Mouse (Mus musculus): Measurements from ENCODE around the gene Stag3. TPM values are rescaled to one million over a fixed set of nuclear protein-coding genes. Genes with fewer than 3 reads are reported as not detected.

Stag3 gene
- polyA plus RNA-seq (2011; ENCODE audit: insufficient read length, low read depth, missing spikeins): 3.0 and 6.0 TPM in 2 replicates

GRCm38 (mm10) chr5:138279585-138280424 is at the start of gene Stag3, which contains the start of the genes Gm43720 and Gpc2:
Gene Stag3 (plus strand): TSS chr5:138280240.
Gene Gm43720 (minus strand): TSS chr5:138279958.
Gene Gpc2 (minus strand): TSS chr5:138280005.
- no peaks in the 10 kb centered on the region; the same call in 1 of the 2 replicates for H3K4me1 ChIP-seq (ENCODE audit: control insufficient read depth, insufficient read depth, low read length)
- no peak within 1 kb of the TSS for H3K27ac ChIP-seq (ENCODE audit: insufficient read depth, low read length)
- H3K4me3 ChIP-seq (ENCODE audit: insufficient read depth, low read length): peak within 1 kb of the TSS; percentile 70
- TF ChIP-seq CTCF (IDR thresholded peaks at IDR 0.05; ENCODE audit: borderline replicate concordance, insufficient read depth, low read length): no peak
- peak; percentile 81 for TF ChIP-seq POLR2A (IDR thresholded peaks at IDR 0.05; ENCODE audit: low read depth, low read length)

- H3K27ac ChIP-seq (ENCODE audit: insufficient read depth, low read length): no peak overlapping the region
- TF ChIP-seq POLR2A (IDR thresholded peaks at IDR 0.05; ENCODE audit: low read depth, low read length) (no peak), CTCF (IDR thresholded peaks at IDR 0.05; ENCODE audit: borderline replicate concordance, insufficient read depth, low read length) (no peak)
- no peaks in the 10 kb centered on the region for H3K4me1 ChIP-seq (ENCODE audit: control insufficient read depth, insufficient read depth, low read length)
- no peak overlapping the region for H3K4me3 ChIP-seq (ENCODE audit: insufficient read depth, low read length)
These were observed 46.3 kb upstream of the Stag3 start for GRCm38 (mm10) chr5:138233778-138234177.

- TF ChIP-seq CTCF (IDR thresholded peaks at IDR 0.05; ENCODE audit: borderline replicate concordance, insufficient read depth, low read length) (no peak), POLR2A (IDR thresholded peaks at IDR 0.05; ENCODE audit: low read depth, low read length) (no peak)
- no peak overlapping the region for H3K27ac ChIP-seq (ENCODE audit: insufficient read depth, low read length)
- no peaks in the 10 kb centered on the region for H3K4me1 ChIP-seq (ENCODE audit: control insufficient read depth, insufficient read depth, low read length)
- H3K4me3 ChIP-seq (ENCODE audit: insufficient read depth, low read length): no peak overlapping the region
These were observed 45.8 kb upstream of the Stag3 start for GRCm38 (mm10) chr5:138234224-138234623.

GRCm38 (mm10) chr5:138241511-138241910 is 38.5 kb upstream of the Stag3 start:
- TF ChIP-seq POLR2A (IDR thresholded peaks at IDR 0.05; ENCODE audit: low read depth, low read length): no peak
- TF ChIP-seq CTCF (IDR thresholded peaks at IDR 0.05; ENCODE audit: borderline replicate concordance, insufficient read depth, low read length): no peak
- Histone ChIP-seq H3K4me3 (ENCODE audit: insufficient read depth, low read length) (no peak overlapping the region), H3K4me1 (ENCODE audit: control insufficient read depth, insufficient read depth, low read length) (no peaks in the 10 kb centered on the region), H3K27ac (ENCODE audit: insufficient read depth, low read length) (no peak overlapping the region)

GRCm38 (mm10) chr5:138251144-138251543 is 28.9 kb upstream of the Stag3 start:
- H3K4me1 ChIP-seq (ENCODE audit: control insufficient read depth, insufficient read depth, low read length): no peaks in the 10 kb centered on the region
- no peak overlapping the region for H3K27ac ChIP-seq (ENCODE audit: insufficient read depth, low read length)
- no peak overlapping the region for H3K4me3 ChIP-seq (ENCODE audit: insufficient read depth, low read length)
- TF ChIP-seq CTCF (IDR thresholded peaks at IDR 0.05; ENCODE audit: borderline replicate concordance, insufficient read depth, low read length) (no peak), POLR2A (IDR thresholded peaks at IDR 0.05; ENCODE audit: low read depth, low read length) (no peak)

- peaks cover 2% of the 10 kb centered on the region; the same call in 1 of the 2 replicates for H3K4me1 ChIP-seq (ENCODE audit: control insufficient read depth, insufficient read depth, low read length)
- TF ChIP-seq POLR2A (IDR thresholded peaks at IDR 0.05; ENCODE audit: low read depth, low read length): no peak
- no peak for TF ChIP-seq CTCF (IDR thresholded peaks at IDR 0.05; ENCODE audit: borderline replicate concordance, insufficient read depth, low read length)
- H3K27ac ChIP-seq (ENCODE audit: insufficient read depth, low read length): no peak overlapping the region
- H3K4me3 ChIP-seq (ENCODE audit: insufficient read depth, low read length): no peak overlapping the region
These were observed 27.0 kb upstream of the Stag3 start for GRCm38 (mm10) chr5:138253061-138253460.

- TF ChIP-seq POLR2A (IDR thresholded peaks at IDR 0.05; ENCODE audit: low read depth, low read length): peak; percentile 84
- no peak for TF ChIP-seq CTCF (IDR thresholded peaks at IDR 0.05; ENCODE audit: borderline replicate concordance, insufficient read depth, low read length)
- Histone ChIP-seq H3K27ac (ENCODE audit: insufficient read depth, low read length) (0 out of 2 replicates have a peak within 1 kb of the TSS, but pooled peaks have one; percentile 22), H3K4me3 (ENCODE audit: insufficient read depth, low read length) (peak within 1 kb of the TSS; percentile 71), H3K4me1 (ENCODE audit: control insufficient read depth, insufficient read depth, low read length) (peaks cover 2% of the 10 kb centered on the region; the same call in 1 of the 2 replicates)
These were observed 24.5 kb upstream of the Stag3 start, which contains the start of gene Lamtor4 for GRCm38 (mm10) chr5:138255353-138256093. Gene Lamtor4 (plus strand): TSS chr5:138255482.

GRCm38 (mm10) chr5:138256094-138256467 is 24.0 kb upstream of the Stag3 start:
- peaks cover 2% of the 10 kb centered on the region; the same call in 1 of the 2 replicates for H3K4me1 ChIP-seq (ENCODE audit: control insufficient read depth, insufficient read depth, low read length)
- H3K4me3 ChIP-seq (ENCODE audit: insufficient read depth, low read length): peak overlapping the region; percentile 71
- TF ChIP-seq CTCF (IDR thresholded peaks at IDR 0.05; ENCODE audit: borderline replicate concordance, insufficient read depth, low read length) (no peak), POLR2A (IDR thresholded peaks at IDR 0.05; ENCODE audit: low read depth, low read length) (no peak)
- no peak overlapping the region for H3K27ac ChIP-seq (ENCODE audit: insufficient read depth, low read length)

GRCm38 (mm10) chr5:138256966-138257584 is 23.0 kb upstream of the Stag3 start:
- Histone ChIP-seq H3K27ac (ENCODE audit: insufficient read depth, low read length) (no peak overlapping the region), H3K4me1 (ENCODE audit: control insufficient read depth, insufficient read depth, low read length) (peaks cover 2% of the 10 kb centered on the region; the same call in 1 of the 2 replicates), H3K4me3 (ENCODE audit: insufficient read depth, low read length) (no peak overlapping the region)
- no peak for TF ChIP-seq CTCF (IDR thresholded peaks at IDR 0.05; ENCODE audit: borderline replicate concordance, insufficient read depth, low read length)
- TF ChIP-seq POLR2A (IDR thresholded peaks at IDR 0.05; ENCODE audit: low read depth, low read length): no peak
